Mouse (Mus musculus) frontal cortex, postnatal 14 days (tissue): ENCODE measurements at regions not wholly inside any gene's neighbourhood (a gene's known extent, or its start where the extent isn't known, plus 50 kb on each side); places are given as distances from the start of the nearest gene placed in this dataset.

Experiments used
- DNase-seq, 2 experiments: peaks; one replicate each; pipeline ENCODE4 v3.0.0; 2022; ENCODE audit warnings: low spot score in 2 of 2

- DNase-seq, result peak; percentile 8 to 25
Observed at GRCm38 (mm10) chr7:75398904-75399724, 56.2 kb upstream of the Akap13 start.

DNA sequence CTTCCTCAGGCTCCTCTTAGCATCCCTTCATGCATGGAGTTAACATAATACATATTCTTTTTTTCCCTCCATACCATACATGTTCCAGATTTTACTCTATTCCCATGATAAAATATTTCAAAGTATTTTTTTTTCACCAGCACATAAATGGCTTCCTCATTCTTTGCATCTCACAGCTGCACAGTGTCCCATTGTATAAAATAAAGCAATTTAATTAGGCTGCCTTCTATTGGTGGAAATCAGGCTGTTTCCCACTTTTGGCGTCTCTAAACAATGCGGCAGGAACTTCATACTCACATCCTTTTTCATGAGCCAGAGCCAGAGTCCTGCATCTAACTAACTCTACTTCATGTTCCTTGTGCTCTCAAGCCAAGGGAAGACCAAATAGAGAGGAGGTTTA lies 54.9 kb upstream of the Akap13 start:
- no peak for DNase-seq

GRCm38 (mm10) chr7:75404955-75405354 lies 50.4 kb upstream of the Akap13 start:
- DNase-seq, result no peak
